Mouse (Mus musculus): ENCODE measurements around the gene Olfr603. TPM values are rescaled to one million over a fixed set of nuclear protein-coding genes. Genes with fewer than 3 reads are reported as not detected.
"Not testable (repeated sequence)": the region's sequence is repeated elsewhere in the genome, so short reads cannot be mapped to it uniquely, and the experiment has no call there.

Gene Olfr603
- not detected in 2 replicates for polyA plus RNA-seq (2015; fragmentation: Nextera tagmentation; extraction: Ambion mirVana)

- H3K9ac ChIP-seq (replicated peaks) = no peak within 1 kb of the TSS
- no peaks in the 10 kb centered on the region for H3K4me1 ChIP-seq
- no peaks in the 10 kb centered on the region for H3K27me3 ChIP-seq (replicated peaks)
- H3K9me3 ChIP-seq (replicated peaks) = no peaks in the 10 kb centered on the region
- H3K36me3 ChIP-seq = no peaks in the 10 kb centered on the region
- no peak within 1 kb of the TSS for H3K27ac ChIP-seq (replicated peaks)
- H3K4me3 ChIP-seq (replicated peaks) = no peak within 1 kb of the TSS
- no peak within 1 kb of the TSS for H3K4me2 ChIP-seq
- no peak for ATAC-seq (ENCODE audit: low FRiP score)
Observed at GRCm38 (mm10) chr7:103386077-103386476, at the start of gene Olfr603. Gene Olfr603 (minus strand): TSS chr7:103386177.

- H3K4me3 ChIP-seq (replicated peaks); H3K4me1 ChIP-seq; H3K36me3 ChIP-seq; H3K27me3 ChIP-seq (replicated peaks); H3K4me2 ChIP-seq; H3K9ac ChIP-seq (replicated peaks); H3K27ac ChIP-seq (replicated peaks); H3K9me3 ChIP-seq (replicated peaks); ATAC-seq (ENCODE audit: low FRiP score): not testable (repeated sequence)
- 64% methylated on average over 1 of the region's 1 CpGs for WGBS
Observed at GRCm38 (mm10) chr7:103414772-103415171, 28.8 kb upstream of the Olfr603 start, which contains the start of gene Usp17lc. Gene Usp17lc (plus strand): TSS chr7:103415072.

GRCm38 (mm10) chr7:103406521-103407055 is 20.6 kb upstream of the Olfr603 start:
- not testable (repeated sequence) for H3K36me3 ChIP-seq; H3K9ac ChIP-seq (replicated peaks); H3K27me3 ChIP-seq (replicated peaks); H3K4me1 ChIP-seq; ATAC-seq (ENCODE audit: low FRiP score); H3K4me3 ChIP-seq (replicated peaks); H3K4me2 ChIP-seq; H3K27ac ChIP-seq (replicated peaks); H3K9me3 ChIP-seq (replicated peaks)
- 69% methylated on average over 3 of the region's 3 CpGs for WGBS

GRCm38 (mm10) chr7:103398981-103399380 is 13.0 kb upstream of the Olfr603 start:
- 0% methylated on average over 1 of the region's 1 CpGs for WGBS
- no peak overlapping the region for H3K27ac ChIP-seq (replicated peaks)

GRCm38 (mm10) chr7:103397758-103398157 is 11.8 kb upstream of the Olfr603 start:
- Histone ChIP-seq H3K9me3 (replicated peaks) (no peaks in the 10 kb centered on the region), H3K27me3 (replicated peaks) (no peaks in the 10 kb centered on the region), H3K4me3 (replicated peaks) (no peak overlapping the region), H3K4me2 (no peak overlapping the region), H3K4me1 (no peaks in the 10 kb centered on the region), H3K36me3 (no peaks in the 10 kb centered on the region), H3K9ac (replicated peaks) (no peak overlapping the region), H3K27ac (replicated peaks) (no peak overlapping the region)
- no peak for ATAC-seq (ENCODE audit: low FRiP score)

More at GRCm38 (mm10) chr7:103398981-103399380, 13.0 kb upstream of the Olfr603 start:
- ATAC-seq (ENCODE audit: low FRiP score) = no peak
- H3K4me1 ChIP-seq = no peaks in the 10 kb centered on the region
- H3K4me2 ChIP-seq = no peak overlapping the region
- no peak overlapping the region for H3K9ac ChIP-seq (replicated peaks)
- H3K9me3 ChIP-seq (replicated peaks) = no peaks in the 10 kb centered on the region
- no peaks in the 10 kb centered on the region for H3K36me3 ChIP-seq
- no peak overlapping the region for H3K4me3 ChIP-seq (replicated peaks)
- no peaks in the 10 kb centered on the region for H3K27me3 ChIP-seq (replicated peaks)

- no peak within 1 kb of the TSS for H3K4me2 ChIP-seq
- WGBS = 97% methylated on average over 1 of the region's 1 CpGs
- no peaks in the 10 kb centered on the region for H3K4me1 ChIP-seq
- H3K9me3 ChIP-seq (replicated peaks) = no peaks in the 10 kb centered on the region
- H3K9ac ChIP-seq (replicated peaks) = no peak within 1 kb of the TSS
- H3K36me3 ChIP-seq = no peaks in the 10 kb centered on the region
- H3K4me3 ChIP-seq (replicated peaks) = no peak within 1 kb of the TSS
- no peaks in the 10 kb centered on the region for H3K27me3 ChIP-seq (replicated peaks)
- ATAC-seq (ENCODE audit: low FRiP score) = no peak
- no peak within 1 kb of the TSS for H3K27ac ChIP-seq (replicated peaks)
Observed at GRCm38 (mm10) chr7:103362555-103362954, 23.4 kb downstream of the Olfr603 start, which contains the start of gene Olfr601. Gene Olfr601 (minus strand): TSS chr7:103362655.

GRCm38 (mm10) chr7:103349569-103349968 is 36.4 kb downstream of the Olfr603 start, which contains the start of gene Olfr600:
Gene Olfr600 (minus strand): TSS chr7:103349669.
- no peaks in the 10 kb centered on the region for H3K36me3 ChIP-seq
- H3K27me3 ChIP-seq (replicated peaks) = no peaks in the 10 kb centered on the region
- no peaks in the 10 kb centered on the region for H3K9me3 ChIP-seq (replicated peaks)
- no peaks in the 10 kb centered on the region for H3K4me1 ChIP-seq
- no peak within 1 kb of the TSS for H3K4me2 ChIP-seq
- no peak within 1 kb of the TSS for H3K4me3 ChIP-seq (replicated peaks)
- H3K9ac ChIP-seq (replicated peaks) = no peak within 1 kb of the TSS
- no peak within 1 kb of the TSS for H3K27ac ChIP-seq (replicated peaks)
- no peak for ATAC-seq (ENCODE audit: low FRiP score)

- Histone ChIP-seq H3K36me3 (no peaks in the 10 kb centered on the region), H3K4me1 (no peaks in the 10 kb centered on the region), H3K27me3 (replicated peaks) (no peaks in the 10 kb centered on the region), H3K4me3 (replicated peaks) (no peak within 1 kb of the TSS), H3K4me2 (no peak within 1 kb of the TSS), H3K9ac (replicated peaks) (no peak within 1 kb of the TSS), H3K9me3 (replicated peaks) (no peaks in the 10 kb centered on the region), H3K27ac (replicated peaks) (no peak within 1 kb of the TSS)
- WGBS = 100% methylated on average over 1 of the region's 1 CpGs
- no peak for ATAC-seq (ENCODE audit: low FRiP score)
Observed at GRCm38 (mm10) chr7:103335617-103336016, 50.4 kb downstream of the Olfr603 start, which contains the start of gene Olfr599. Gene Olfr599 (plus strand): TSS chr7:103335917.

Small RNAs within 50 kb of the gene (microRNA-seq; reads per million reads assigned to microRNA genes)
- not detected for gene Gm25774

Other genes starting within 250 kb of the Olfr603 start
- not detected in 2 replicates for gene Olfr588-ps1, start 245.3 kb downstream of the Olfr603 start, polyA plus RNA-seq (2015; fragmentation: Nextera tagmentation; extraction: Ambion mirVana)
- gene Olfr589, start 229.8 kb downstream of the Olfr603 start, polyA plus RNA-seq (2015; fragmentation: Nextera tagmentation; extraction: Ambion mirVana) = not detected in 2 replicates
- not detected in 2 replicates for gene Olfr591, start 207.8 kb downstream of the Olfr603 start, polyA plus RNA-seq (2015; fragmentation: Nextera tagmentation; extraction: Ambion mirVana)
- not detected in 2 replicates for gene Olfr592, start 201.4 kb downstream of the Olfr603 start, polyA plus RNA-seq (2015; fragmentation: Nextera tagmentation; extraction: Ambion mirVana)
- not detected in 2 replicates for gene Olfr593, start 174.3 kb downstream of the Olfr603 start, polyA plus RNA-seq (2015; fragmentation: Nextera tagmentation; extraction: Ambion mirVana)
- gene Olfr594, start 169.2 kb downstream of the Olfr603 start, polyA plus RNA-seq (2015; fragmentation: Nextera tagmentation; extraction: Ambion mirVana) = not detected in 2 replicates
- not detected in 2 replicates for gene Usp17ld, start 133.7 kb downstream of the Olfr603 start, polyA plus RNA-seq (2015; fragmentation: Nextera tagmentation; extraction: Ambion mirVana)
- not detected in 2 replicates for gene Olfr596, start 80.5 kb downstream of the Olfr603 start, polyA plus RNA-seq (2015; fragmentation: Nextera tagmentation; extraction: Ambion mirVana)
- not detected in 2 replicates for gene Olfr597, start 69.9 kb downstream of the Olfr603 start, polyA plus RNA-seq (2015; fragmentation: Nextera tagmentation; extraction: Ambion mirVana)
- gene Olfr598, start 62.6 kb downstream of the Olfr603 start, polyA plus RNA-seq (2015; fragmentation: Nextera tagmentation; extraction: Ambion mirVana) = not detected in 2 replicates
- gene Olfr599, start 50.3 kb downstream of the Olfr603 start, polyA plus RNA-seq (2015; fragmentation: Nextera tagmentation; extraction: Ambion mirVana) = not detected in 2 replicates
- gene Olfr600, start 36.5 kb downstream of the Olfr603 start, polyA plus RNA-seq (2015; fragmentation: Nextera tagmentation; extraction: Ambion mirVana) = not detected in 2 replicates
- not detected in 2 replicates for gene Olfr601, start 23.5 kb downstream of the Olfr603 start, polyA plus RNA-seq (2015; fragmentation: Nextera tagmentation; extraction: Ambion mirVana)
- not detected in 2 replicates for gene Usp17lc, start 28.9 kb upstream of the Olfr603 start, polyA plus RNA-seq (2015; fragmentation: Nextera tagmentation; extraction: Ambion mirVana)
- gene Olfr605, start 59.3 kb upstream of the Olfr603 start, polyA plus RNA-seq (2015; fragmentation: Nextera tagmentation; extraction: Ambion mirVana) = not detected in 2 replicates
- not detected in 2 replicates for gene Olfr606, start 62.9 kb upstream of the Olfr603 start, polyA plus RNA-seq (2015; fragmentation: Nextera tagmentation; extraction: Ambion mirVana)
- gene Olfr607, start 78.0 kb upstream of the Olfr603 start, polyA plus RNA-seq (2015; fragmentation: Nextera tagmentation; extraction: Ambion mirVana) = not detected in 2 replicates
- gene Olfr608, start 83.7 kb upstream of the Olfr603 start, polyA plus RNA-seq (2015; fragmentation: Nextera tagmentation; extraction: Ambion mirVana) = not detected in 2 replicates
- not detected in 2 replicates for gene Olfr609, start 111.9 kb upstream of the Olfr603 start, polyA plus RNA-seq (2015; fragmentation: Nextera tagmentation; extraction: Ambion mirVana)
- not detected in 2 replicates for gene Olfr610, start 125.9 kb upstream of the Olfr603 start, polyA plus RNA-seq (2015; fragmentation: Nextera tagmentation; extraction: Ambion mirVana)
- gene Olfr611, start 134.7 kb upstream of the Olfr603 start, polyA plus RNA-seq (2015; fragmentation: Nextera tagmentation; extraction: Ambion mirVana) = not detected in 2 replicates
- gene Olfr612, start 156.5 kb upstream of the Olfr603 start, polyA plus RNA-seq (2015; fragmentation: Nextera tagmentation; extraction: Ambion mirVana) = not detected in 2 replicates
- not detected in 2 replicates for gene Olfr613, start 161.9 kb upstream of the Olfr603 start, polyA plus RNA-seq (2015; fragmentation: Nextera tagmentation; extraction: Ambion mirVana)
- not detected in 2 replicates for gene Olfr615, start 169.9 kb upstream of the Olfr603 start, polyA plus RNA-seq (2015; fragmentation: Nextera tagmentation; extraction: Ambion mirVana)
- gene Olfr616, start 183.0 kb upstream of the Olfr603 start, polyA plus RNA-seq (2015; fragmentation: Nextera tagmentation; extraction: Ambion mirVana) = not detected in 2 replicates
- not detected in 2 replicates for gene Olfr617, start 186.9 kb upstream of the Olfr603 start, polyA plus RNA-seq (2015; fragmentation: Nextera tagmentation; extraction: Ambion mirVana)
- not detected in 2 replicates for gene Olfr618, start 203.9 kb upstream of the Olfr603 start, polyA plus RNA-seq (2015; fragmentation: Nextera tagmentation; extraction: Ambion mirVana)
- gene Olfr619, start 214.4 kb upstream of the Olfr603 start, polyA plus RNA-seq (2015; fragmentation: Nextera tagmentation; extraction: Ambion mirVana) = not detected in 2 replicates
- gene Olfr620, start 226.4 kb upstream of the Olfr603 start, polyA plus RNA-seq (2015; fragmentation: Nextera tagmentation; extraction: Ambion mirVana) = not detected in 2 replicates